Mouse (Mus musculus) heart, postnatal 10 days (tissue): ENCODE results near the gene Serpine1. TPM values are rescaled to one million over a fixed set of nuclear protein-coding genes. Genes with fewer than 3 reads are reported as not detected.
"Not testable (repeated sequence)": the region's sequence is repeated elsewhere in the genome, so short reads cannot be mapped to it uniquely, and the experiment has no call there.

Experiments used
- DNase-seq, 2 experiments: peaks; one replicate each; pipeline ENCODE4 v3.0.0; 2021
- intact Hi-C: fragments of 180-260 bp; cut with DNase I; formaldehyde crosslinking; loops from one replicate; pipeline ENCODE4 v1.15.1; 2025
- total RNA-seq, 2 experiments: library from RNA; stranded (reverse); gene quantifications; 2 replicates each; pipeline ENCODE4 v1.2.3; 2021

The Serpine1 gene
- total RNA-seq = 10 to 100 TPM; 11.0 to 19.3 TPM

DNA sequence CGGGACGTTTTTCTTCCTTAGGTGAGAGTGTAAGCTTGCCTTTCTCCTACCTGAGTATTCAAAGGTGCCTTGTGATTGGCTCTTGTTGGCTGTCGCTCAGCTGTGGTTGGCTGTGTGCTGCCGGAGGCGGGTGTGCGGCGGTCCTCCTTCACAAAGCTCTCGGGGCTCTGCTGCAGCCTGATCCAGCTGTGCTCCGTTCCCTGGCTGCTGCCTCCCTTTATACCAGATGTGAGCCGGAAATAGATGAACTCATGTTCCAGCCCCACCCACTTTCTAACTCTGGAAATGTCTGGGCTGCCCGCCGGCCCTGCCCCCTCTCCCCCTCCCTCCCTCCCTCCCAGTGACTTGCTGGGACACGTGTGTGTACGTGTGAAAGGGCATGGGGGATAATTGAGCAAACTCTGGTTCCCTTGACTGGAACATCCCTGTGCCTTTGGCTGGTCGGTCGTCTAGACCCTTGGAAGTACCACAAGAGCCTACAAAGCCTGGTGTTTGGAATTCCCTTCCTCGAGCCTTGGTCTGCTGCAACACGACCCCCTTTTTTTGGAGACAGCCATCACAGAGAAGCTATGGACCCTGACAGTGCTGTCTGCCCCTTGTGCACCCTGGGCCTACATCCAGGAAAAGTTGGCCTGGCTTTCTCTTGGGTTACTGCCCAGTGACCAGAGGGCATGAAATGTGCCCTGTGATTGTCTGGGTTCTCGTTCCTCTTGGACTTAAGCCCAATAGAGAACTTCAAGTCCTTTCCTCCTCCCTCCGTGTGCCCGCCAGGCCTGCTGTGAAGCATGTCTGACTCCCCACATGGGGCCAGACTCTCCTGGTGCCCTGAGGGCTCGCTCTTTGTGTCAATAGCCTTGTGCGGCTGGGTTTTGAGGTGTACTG, at the start of gene Serpine1:
Gene Serpine1, minus strand, starts transcription at position 190 of the 882 bp plus-strand sequence.
- intact Hi-C loops = no loop called here
- DNase-seq = peak; percentile 94 to 95

DNA sequence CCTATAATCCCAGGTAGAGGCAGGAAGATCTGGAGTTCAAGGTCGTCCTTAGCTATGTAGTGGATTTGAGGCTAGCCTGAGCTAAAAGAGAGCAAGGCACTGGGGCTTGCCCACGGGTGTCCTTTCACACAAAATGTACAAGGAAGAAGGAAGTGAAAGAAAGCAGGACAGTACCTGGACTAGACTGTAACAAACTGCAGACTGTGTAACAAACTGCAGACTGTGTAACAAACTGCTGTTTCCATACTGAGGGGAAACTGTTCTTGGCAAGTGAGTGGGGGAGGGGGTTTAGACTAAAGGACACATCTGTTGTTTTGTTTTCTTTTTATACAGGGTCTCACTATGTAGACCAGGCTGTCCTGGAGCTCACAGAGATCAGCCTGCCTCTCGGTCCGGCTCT, 49.2 kb upstream of the Serpine1 start:
- intact Hi-C loops = no loop called here
- no peak for DNase-seq

DNA sequence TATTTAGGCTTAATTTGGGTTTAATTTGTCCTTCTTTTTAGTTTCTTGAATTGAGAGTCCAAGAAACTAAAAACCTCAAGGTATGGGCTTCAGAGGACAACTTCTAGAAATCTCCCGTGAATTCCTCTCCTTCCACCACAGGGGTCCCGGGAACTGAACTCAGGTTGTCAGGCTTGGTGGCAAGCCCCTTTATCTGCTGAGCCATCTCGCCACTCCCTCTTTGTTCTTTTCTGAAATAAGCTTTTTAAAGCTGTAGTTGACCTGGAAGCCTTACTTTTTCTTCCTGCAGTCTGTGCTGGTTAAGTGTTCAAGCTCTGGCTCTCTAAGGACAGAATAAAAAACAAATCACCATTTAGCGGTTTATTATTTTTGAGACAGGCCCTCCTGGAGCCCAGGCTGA, 46.8 kb upstream of the Serpine1 start:
- intact Hi-C loops = no loop called here
- no peak for DNase-seq

DNA sequence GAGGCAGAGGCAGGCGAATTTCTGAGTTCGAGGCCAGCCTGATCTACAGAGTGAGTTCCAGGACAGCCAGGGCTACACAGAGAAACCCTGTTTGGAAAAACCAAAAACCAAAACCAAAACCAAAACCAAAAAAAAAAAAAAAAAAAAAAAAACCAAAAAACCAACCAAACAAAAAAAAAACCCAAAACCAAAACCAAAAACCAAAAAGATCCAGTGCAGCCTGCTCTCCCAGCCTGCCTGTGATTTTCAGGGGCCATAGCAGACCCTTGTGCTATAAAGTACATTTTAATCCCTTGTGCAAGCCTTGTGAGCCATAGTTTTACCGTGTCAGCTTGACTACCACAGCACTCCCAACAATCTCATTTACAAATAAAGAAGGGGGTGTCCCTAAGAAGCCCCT, 45.9 kb upstream of the Serpine1 start:
- DNase-seq, intact Hi-C loops: not testable (repeated sequence)

DNA sequence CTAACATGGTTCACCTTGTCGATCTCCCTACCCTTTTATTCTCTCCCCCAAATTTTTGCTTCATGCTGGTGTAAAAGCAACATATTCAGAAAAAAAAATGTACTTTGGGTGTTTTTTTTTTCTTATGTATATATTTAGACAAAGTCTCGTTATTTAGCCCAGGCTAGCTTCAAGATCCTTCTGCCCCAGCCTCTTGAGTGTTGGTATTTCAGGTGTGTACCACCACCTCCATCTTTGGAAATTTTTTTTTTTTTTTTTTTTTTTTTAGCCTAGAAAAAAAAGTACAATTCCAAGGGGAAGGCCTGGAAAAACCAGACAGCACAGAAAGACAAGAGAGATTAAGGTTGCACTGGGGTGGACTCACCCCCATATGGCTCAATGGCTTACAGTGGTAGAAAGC, 44.9 kb upstream of the Serpine1 start:
- intact Hi-C loops = no loop called here

DNA sequence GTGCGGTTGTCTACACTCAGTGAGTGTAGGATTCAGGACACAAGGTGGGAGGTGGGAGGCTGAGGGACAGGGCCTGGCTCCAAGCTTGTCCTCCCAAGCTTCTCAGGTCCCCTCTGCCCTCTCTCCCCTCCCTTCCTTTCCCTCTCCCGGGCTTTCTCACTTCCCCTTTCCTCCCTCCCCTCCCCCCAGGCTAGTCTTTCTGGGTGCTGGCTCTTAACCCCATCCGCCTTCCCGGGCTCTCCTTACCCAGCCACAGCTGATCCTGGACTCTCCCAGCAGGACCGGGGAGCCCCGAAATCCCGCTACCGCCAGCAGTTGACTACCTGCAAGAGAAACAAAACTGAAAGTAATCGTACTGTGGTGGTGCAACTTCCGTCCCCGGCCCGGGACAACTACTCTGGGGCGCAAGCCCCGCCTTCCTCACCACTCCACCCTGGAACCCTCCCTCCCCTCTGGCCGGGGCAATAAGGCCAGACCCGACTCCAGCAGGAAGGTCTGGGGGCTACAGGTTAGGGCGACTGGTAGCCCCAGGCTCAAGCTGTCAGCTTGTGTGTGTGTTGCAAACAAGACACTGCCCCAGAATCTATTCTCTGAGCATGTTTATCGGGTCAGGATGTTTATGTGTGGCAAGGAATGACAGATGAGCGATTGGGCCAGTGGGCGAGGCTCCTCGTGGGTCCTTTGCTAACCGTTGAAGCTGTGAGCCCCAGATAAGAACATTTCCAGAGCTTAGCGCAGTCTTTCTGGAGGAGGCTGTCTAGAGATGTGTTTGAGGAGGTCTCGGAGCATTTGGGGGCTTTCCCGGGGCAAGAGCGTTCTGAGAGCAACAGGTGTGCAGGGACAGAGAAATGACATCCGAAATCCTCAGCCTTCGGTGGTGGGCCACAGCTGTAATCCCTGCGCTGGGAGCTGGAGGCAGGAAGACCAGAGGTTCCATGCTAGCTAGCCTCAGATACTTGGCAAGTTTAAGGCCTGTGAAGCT, 44.1 kb upstream of the Serpine1 start, which contains the start of gene Trim56:
Gene Trim56, minus strand, starts transcription at position 344 of the 982 bp plus-strand sequence.
- peak; percentile 85 to 86 for DNase-seq
- intact Hi-C loops = no loop called here

More for the DNA sequence above, 44.9 kb upstream of the Serpine1 start:
- DNase-seq = no peak

DNA sequence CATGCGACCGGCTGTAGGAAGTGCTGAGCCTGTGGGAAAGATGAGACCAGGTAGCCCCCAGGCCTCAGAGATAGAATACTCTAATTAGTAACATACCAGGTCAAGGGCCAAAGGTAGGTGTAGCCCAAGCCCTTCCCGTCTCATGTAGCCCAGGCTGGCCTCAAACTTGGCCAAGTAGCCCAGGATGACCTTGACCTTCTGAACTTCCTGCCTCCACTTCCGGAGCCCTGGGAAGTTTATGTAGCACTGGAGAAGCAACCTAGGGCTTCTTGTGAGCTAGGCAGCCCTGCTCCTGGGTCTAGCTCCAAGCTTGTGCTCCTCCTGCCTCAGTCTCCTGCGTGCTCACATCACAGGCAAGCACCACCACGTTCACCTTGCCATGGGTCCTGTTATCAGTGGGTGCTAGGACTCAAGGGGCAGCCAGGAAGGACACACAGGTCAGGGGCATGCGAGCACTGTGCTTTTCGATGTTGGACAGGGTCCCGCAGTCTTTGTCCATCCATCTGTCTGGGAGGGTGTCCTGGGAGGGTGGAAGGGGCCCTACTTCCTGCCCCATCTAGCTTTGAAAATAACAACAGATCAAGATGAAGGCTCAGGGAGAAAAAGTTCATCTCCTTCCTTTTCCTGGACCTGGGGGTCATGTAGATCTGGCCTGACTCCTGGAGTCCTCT, 43.0 kb upstream of the Serpine1 start:
- intact Hi-C loops = no loop called here
- DNase-seq = no peak

DNA sequence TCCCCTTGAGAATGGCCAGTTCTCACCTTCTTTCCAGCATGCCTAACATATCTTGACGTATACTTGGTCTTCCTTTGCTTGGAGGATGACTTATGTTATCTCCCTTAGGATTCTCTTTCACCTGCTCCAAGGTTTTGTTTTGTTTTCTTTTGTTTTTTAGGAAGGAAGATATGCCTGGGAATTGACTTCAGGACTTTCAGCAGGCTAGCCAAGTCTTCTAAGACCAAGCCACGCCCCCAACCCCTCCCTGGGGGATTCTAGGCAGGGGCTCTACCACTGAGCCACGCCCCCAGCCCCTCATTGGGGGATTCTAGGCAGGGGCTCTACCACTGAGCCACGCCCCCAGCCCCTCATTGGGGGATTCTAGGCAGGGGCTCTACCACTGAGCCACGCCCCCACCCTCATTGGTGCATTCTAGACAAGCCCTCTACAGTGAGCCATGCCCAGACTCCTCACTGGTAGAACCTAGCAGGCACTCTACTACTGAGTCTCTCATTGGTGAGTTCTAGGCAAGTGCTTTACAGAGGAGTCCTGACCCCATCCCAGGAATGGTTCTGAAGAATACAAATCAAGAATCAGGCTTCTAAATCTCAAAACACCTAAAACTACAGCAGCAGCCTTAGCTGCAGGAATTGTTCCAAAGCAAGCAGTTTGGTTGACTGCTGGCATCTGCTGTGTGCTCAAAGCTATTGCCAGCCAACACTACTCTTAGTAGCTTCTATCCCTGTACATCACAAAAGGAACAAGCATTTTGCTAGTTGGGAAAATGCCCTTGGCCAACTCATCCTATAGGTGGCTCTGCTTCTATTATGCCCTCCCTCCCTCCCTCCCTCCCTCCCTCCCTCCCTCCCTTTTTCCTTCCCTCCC, 39.7 kb upstream of the Serpine1 start:
- DNase-seq = no peak
- intact Hi-C loops = no loop called here

DNA sequence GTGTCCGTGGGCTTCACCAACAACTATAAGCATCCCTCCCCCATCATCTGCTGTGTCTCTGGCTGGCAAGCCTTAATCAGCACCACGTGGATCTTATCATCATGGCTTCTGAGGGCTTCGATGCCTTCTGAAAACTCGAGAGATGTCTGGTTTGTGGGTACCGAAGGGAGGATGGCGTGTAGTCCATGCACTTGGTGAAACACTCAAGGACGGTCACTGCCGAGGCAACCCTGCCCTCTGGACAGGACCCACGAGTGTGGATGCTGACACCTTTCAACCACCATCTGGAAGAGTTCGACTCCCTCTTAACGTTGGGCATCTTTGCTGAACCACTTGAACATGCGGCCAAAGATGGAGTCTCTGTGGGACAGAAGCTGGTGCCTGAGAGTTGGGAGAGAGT, 38.8 kb upstream of the Serpine1 start:
- DNase-seq = no peak
- intact Hi-C loops = no loop called here

DNA sequence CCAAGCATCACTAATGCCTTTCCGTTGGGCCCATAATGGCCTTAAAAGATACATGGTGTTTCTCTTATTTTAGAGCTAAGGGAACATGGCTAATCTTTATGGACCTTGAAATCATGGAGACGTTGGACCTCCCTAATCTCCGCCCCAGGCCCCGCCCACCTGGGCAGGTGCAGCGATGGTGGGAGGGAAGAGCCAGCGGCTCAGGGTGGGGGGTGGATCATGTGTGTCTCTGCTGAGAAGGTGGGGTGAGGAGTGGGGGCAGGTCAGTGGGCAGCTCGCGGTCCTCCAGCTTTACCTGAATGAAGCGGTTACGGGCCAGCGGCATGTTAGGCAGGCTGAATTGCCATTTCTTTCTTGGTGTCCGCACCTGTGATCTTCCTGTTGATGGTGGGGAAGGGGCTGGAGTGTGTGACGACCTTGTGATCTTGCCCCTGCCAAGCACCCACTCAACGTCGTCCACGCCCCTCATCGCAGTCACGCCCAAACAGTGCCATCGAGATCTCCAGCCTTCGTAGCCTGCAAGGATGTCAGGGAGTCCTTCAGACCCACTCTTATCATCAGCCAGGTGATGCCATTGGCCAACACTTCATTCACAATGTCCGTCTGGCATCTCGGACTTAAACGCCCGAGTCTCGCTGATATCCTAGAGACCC, 38.0 kb upstream of the Serpine1 start:
- intact Hi-C loops = loop anchor here (5.0 kb wide), 1 partner anchor 183 kb away; no protein-coding TSS in a partner anchor
- DNase-seq = no peak

DNA sequence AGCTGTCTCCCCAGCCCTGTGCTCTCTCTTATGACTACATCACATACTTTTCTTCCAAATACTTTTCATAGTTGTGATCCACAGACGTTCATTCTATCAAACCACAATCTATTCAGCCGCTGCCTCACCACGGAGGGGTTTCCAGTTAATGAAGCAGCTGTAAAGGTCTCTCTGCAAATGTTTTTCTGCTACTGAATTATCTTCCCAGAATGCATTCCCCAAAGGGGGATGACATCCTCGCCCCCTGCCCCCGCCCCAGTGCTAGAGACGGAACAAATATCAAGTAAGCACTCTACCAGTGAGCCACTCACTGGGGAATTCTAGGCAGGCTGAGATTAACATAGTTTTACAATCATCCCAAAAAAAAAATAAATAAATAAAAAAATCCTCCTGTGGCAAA, 36.0 kb upstream of the Serpine1 start:
- DNase-seq = no peak
- intact Hi-C loops = loop anchor here (5.0 kb wide), 1 partner anchor 181 kb away; no protein-coding TSS in a partner anchor

DNA sequence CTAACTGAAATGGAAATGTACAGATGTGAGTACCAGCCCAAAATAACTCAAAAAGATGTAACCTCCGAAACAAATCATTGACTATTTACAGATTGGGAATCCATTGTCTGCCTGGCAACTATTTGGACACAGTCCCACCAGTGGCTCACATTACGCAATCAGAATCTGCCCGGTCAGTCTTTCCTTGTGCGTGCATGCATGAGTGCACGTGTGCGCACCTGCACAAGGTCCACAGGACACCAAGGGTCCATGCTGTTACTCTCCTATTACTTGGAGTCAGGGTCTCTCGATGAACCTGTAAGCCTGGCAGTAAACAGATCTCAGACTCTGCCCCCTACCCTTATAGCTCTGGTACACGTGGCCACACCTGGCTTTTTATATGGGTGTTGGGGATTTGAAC, 35.6 kb upstream of the Serpine1 start:
- no peak for DNase-seq
- intact Hi-C loops = loop anchor here (1.0 to 5.0 kb wide), 3 partner anchors 45 to 180 kb away; no protein-coding TSS in a partner anchor

DNA sequence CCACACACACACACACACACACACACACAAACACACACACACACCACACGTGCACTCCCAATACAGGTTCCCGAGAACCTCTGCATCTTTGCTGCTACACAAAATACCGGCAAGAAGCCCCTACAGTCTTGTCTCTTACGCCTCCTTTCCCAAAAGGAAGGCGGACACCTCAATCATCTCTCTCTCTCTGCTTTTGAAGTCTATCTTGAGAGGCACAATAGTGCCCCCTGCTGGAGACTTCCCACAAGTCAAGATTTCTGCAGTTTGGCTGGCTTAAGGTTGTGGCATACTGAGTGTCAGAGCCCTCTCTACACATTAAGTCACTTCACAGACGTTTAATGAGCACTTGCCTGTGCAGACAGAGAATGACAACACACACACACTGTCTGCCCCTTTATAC, 35.0 kb upstream of the Serpine1 start:
- intact Hi-C loops = loop anchor here (1.0 to 5.0 kb wide), 3 partner anchors 45 to 180 kb away; no protein-coding TSS in a partner anchor
- DNase-seq = peak; percentile 88 to 91

DNA sequence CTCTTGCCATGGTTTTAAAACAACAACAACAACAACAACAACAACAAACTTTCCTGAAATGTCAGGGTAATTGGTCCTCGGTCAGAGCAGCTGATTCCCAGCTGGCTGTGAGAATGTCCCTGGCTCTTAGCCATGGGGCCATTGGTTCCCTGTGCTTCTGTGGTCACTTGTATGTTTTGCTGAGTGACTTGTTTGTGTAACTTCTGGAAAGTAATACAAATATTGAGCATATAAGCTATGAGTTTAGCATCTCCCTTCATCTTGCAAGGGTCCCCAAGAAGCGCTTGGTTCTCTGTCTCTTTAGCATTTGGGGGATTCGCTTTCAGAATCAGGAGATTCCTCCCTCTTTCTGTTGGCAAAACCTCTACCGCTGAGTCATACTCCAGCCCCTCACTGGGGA, 34.4 kb upstream of the Serpine1 start:
- intact Hi-C loops = loop anchor here (5.0 kb wide), 1 partner anchor 179 kb away; no protein-coding TSS in a partner anchor
- peak; percentile 72 to 73 for DNase-seq

DNA sequence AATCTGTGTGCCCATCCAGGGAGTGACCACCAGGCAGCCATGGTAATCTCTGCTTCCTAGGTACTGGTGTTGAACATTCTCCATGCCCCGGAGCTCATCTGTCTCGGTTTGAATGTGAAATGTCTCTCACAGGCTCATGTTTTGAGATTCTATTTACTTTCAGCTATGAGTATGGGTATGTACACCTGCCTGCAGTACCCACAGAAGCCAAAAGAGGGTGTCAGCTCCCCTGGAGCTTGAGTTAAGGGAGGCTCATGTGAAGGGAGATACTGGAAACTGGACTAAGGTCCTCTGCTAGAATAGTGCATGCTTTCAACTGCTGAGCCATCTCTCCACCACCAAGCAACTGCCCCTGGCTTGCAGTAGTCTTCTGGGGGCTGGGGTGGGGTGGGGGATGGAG, 31.9 kb upstream of the Serpine1 start:
- DNase-seq = no peak
- intact Hi-C loops = no loop called here

DNA sequence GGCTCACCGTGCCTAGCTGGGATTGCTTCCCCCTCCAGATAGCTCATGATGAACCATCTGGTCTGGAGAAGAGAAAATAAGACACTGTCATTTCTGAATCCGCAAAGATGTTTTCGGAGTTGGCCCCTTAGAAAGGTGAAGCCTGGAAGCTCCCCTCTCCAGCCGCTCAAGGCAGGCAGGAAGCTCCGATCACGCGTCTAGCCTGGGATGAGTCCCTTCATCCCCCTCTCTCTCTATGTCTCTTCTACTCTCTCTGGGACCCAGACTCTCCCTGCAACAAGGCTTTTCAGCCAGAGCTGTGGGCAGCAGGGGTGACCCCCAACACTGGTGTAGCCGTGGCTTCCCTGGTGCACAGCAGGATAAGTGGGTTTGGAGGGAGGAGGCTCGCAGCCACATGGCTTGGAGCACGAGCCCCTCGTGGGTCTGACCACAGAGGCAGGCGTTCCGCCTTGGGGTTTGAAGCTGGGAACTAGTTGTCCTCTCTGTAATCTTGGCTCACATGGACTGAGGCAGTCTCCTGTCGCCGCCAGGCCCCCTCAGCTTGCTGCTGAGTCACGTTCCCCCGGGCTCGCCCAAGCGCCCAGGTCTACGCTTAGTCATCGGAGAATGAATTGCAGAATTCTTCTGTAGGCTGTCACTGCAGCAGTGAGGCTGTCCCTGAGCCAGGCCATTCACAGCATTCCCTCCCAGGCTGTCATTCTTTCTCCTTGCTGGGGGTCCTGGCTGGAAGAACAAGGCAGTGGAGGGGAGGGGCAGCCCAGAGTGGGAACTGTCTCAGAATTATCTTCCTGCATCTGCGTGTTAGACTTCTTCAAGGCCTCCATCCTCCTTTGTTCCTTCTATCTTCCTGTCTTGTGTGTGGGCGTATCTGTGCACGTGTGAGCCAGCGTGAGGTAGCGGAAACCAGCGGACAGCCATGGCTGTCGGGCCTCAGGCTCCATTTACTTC, 30.8 kb upstream of the Serpine1 start:
- peak; percentile 76 to 77 for DNase-seq
- intact Hi-C loops = no loop called here

DNA sequence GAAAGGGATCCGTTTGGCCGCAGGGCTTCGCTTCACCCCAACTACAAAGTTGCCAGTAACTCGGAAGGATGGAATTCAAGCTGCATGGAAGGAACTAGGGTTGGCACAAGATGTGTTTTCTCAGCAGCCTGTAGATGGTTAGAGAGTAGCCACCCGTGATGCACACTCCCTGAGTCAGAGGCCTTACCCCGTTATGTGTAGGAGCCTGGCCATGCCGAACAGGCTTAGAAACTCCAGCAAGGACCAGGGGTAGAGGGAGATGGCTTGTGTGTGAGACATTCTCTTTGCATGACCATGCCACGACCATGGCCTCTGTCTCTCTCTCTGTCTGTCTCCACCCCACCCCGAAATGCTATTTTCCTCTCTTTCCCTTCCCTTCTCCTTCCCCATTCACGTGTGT, 30.0 kb upstream of the Serpine1 start:
- intact Hi-C loops = no loop called here
- no peak for DNase-seq

DNA sequence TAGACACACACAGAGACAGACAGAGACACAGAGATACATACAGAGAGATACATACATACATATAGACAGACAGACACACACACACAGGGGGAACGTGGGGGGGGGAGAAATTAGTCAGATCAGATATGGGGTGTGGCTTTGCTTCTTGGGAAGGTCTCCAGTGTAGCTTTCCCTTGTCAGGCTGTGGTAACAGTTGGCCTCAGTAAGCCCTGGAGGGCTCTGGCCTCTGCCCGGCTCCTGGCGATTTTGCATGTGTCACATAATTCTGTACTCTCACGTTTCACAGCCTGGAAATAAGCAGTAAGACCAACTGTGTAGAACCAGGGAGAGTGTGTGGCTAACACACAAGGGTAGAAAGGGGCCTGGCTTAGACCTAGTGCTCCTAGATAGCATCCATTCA, 28.6 kb upstream of the Serpine1 start:
- intact Hi-C loops = no loop called here
- no peak for DNase-seq
